Mouse (Mus musculus) liver, adult 2 months (tissue): ENCODE measurements around the gene Vipas39. TPM values are rescaled to one million over a fixed set of nuclear protein-coding genes. Genes with fewer than 3 reads are reported as not detected.

ENCODE experiments used
- DNase-seq: peaks from one replicate; pipeline ENCODE4 v3.0.0-alpha.2; 2011; ENCODE audit warnings: low read depth, low spot score; ENCODE audit errors: extremely low read depth
- H3K27ac ChIP-seq: fragments of 200-500 bp; replicated peaks from 2 replicates; pipeline ENCODE4 v1.5.1; 2012; ENCODE audit warnings: low read depth, mild to moderate bottlenecking, control low read depth, inconsistent platforms, low read length; ENCODE audit not compliant: insufficient read depth
- H3K27me3 ChIP-seq: fragments of 200-500 bp; 2 replicates; pipeline ENCODE4 v1.6.1; 2012; ENCODE audit warnings: mild to moderate bottlenecking, moderate library complexity, low read length, inconsistent platforms; ENCODE audit not compliant: control insufficient read depth, insufficient read depth
- H3K36me3 ChIP-seq: fragments of 200-500 bp; 2 replicates; pipeline ENCODE4 v1.6.1; 2012; ENCODE audit warnings: low read length, inconsistent platforms; ENCODE audit not compliant: control insufficient read depth, insufficient read depth
- H3K4me1 ChIP-seq: fragments of 200-500 bp; 2 replicates; pipeline ENCODE4 v1.6.1; 2011; ENCODE audit warnings: low read length; ENCODE audit not compliant: control insufficient read depth, insufficient read depth
- H3K4me3 ChIP-seq: fragments of 200-500 bp; 2 replicates; pipeline ENCODE4 v1.5.1; 2011; ENCODE audit warnings: low read depth, mild to moderate bottlenecking, control low read depth, low read length, moderate library complexity; ENCODE audit not compliant: insufficient read depth
- H3K79me2 ChIP-seq: fragments of 200-500 bp; 2 replicates; pipeline ENCODE4 v1.6.1; 2012; ENCODE audit warnings: inconsistent platforms, mild to moderate bottlenecking, low read length, moderate library complexity; ENCODE audit not compliant: control insufficient read depth, insufficient read depth
- H3K9ac ChIP-seq: fragments of 200-500 bp; 2 replicates; pipeline ENCODE4 v1.6.1; 2012; ENCODE audit warnings: low read depth, mild to moderate bottlenecking, control low read depth, inconsistent platforms, low read length
- CTCF ChIP-seq: fragments of 200-500 bp; IDR thresholded peaks from 2 replicates; pipeline ENCODE4 v1.5.1; 2011; ENCODE audit warnings: low read depth, low read length, control low read depth
- POLR2A ChIP-seq: fragments of 200-500 bp; IDR thresholded peaks from 2 replicates; pipeline ENCODE4 v1.6.1; 2011; ENCODE audit warnings: low read length, control low read depth; ENCODE audit not compliant: insufficient read depth; ENCODE audit errors: extremely low read depth
- WGBS: fragments of 180-500 bp; shearing (Covaris S2); methylation state at CpG from one replicate; pipeline ENCODE4 v1.1.7; 2018; 5-methylcytosine and 5-hydroxymethylcytosine counted together
- polyA plus RNA-seq: library from polyadenylated mRNA; depleted of rRNA; stranded (reverse); fragments of >200 nt; gene quantifications from 2 replicates; pipeline ENCODE4 v1.2.3, GENCODE M21; 2012
- total RNA-seq: library from RNA; depleted of rRNA; stranded (reverse); fragments of >200 nt; gene quantifications from 2 replicates; pipeline ENCODE4 v1.2.3, GENCODE M21; 2014

The Vipas39 gene
- total and polyA plus RNA-seq, 2 experiments: 13.3 to 17.4 TPM

- no peaks in the 10 kb centered on the region for H3K36me3 ChIP-seq
- no peak overlapping the region for H3K4me3 ChIP-seq
- no peak for DNase-seq
- TF ChIP-seq POLR2A (no peak), CTCF (no peak)
- WGBS: 67% methylated on average over 4 of the region's 4 CpGs
- no peaks in the 10 kb centered on the region for H3K27me3 ChIP-seq
- H3K9ac ChIP-seq: no peak overlapping the region
- no peaks in the 10 kb centered on the region for H3K79me2 ChIP-seq
- H3K27ac ChIP-seq: no peak overlapping the region
- H3K4me1 ChIP-seq: no peaks in the 10 kb centered on the region
Measured at GRCm38 (mm10) chr12:87284268-87284667, 18.2 kb upstream of the Vipas39 start.

GRCm38 (mm10) chr12:87283706-87284105 lies 17.6 kb upstream of the Vipas39 start:
- DNase-seq: no peak
- Histone ChIP-seq H3K27me3 (no peaks in the 10 kb centered on the region), H3K27ac (no peak overlapping the region), H3K9ac (no peak overlapping the region), H3K36me3 (no peaks in the 10 kb centered on the region), H3K4me3 (no peak overlapping the region), H3K4me1 (no peaks in the 10 kb centered on the region), H3K79me2 (no peaks in the 10 kb centered on the region)
- WGBS: 92% methylated on average over 7 of the region's 7 CpGs
- TF ChIP-seq POLR2A: no peak
- no peak for TF ChIP-seq CTCF

- H3K36me3 ChIP-seq: no peaks in the 10 kb centered on the region
- no peak overlapping the region for H3K27ac ChIP-seq
- no peaks in the 10 kb centered on the region for H3K79me2 ChIP-seq
- H3K4me1 ChIP-seq: no peaks in the 10 kb centered on the region
- no peak overlapping the region for H3K9ac ChIP-seq
- WGBS: 98% methylated on average over 4 of the region's 4 CpGs
- DNase-seq: no peak
- no peak for TF ChIP-seq POLR2A
- no peak for TF ChIP-seq CTCF
- no peaks in the 10 kb centered on the region for H3K27me3 ChIP-seq
- H3K4me3 ChIP-seq: no peak overlapping the region
Measured at GRCm38 (mm10) chr12:87282743-87283142, 16.7 kb upstream of the Vipas39 start.

GRCm38 (mm10) chr12:87281766-87282165 lies 15.7 kb upstream of the Vipas39 start:
- no peak for DNase-seq
- H3K4me3 ChIP-seq: no peak overlapping the region
- no peaks in the 10 kb centered on the region for H3K36me3 ChIP-seq
- TF ChIP-seq CTCF: no peak
- H3K79me2 ChIP-seq: no peaks in the 10 kb centered on the region
- H3K27ac ChIP-seq: no peak overlapping the region
- no peaks in the 10 kb centered on the region for H3K27me3 ChIP-seq
- WGBS: 87% methylated on average over 1 of the region's 1 CpGs
- H3K9ac ChIP-seq: no peak overlapping the region
- no peaks in the 10 kb centered on the region for H3K4me1 ChIP-seq

GRCm38 (mm10) chr12:87279879-87280278 lies 13.8 kb upstream of the Vipas39 start:
- no peak for TF ChIP-seq CTCF
- TF ChIP-seq POLR2A: no peak
- no peak overlapping the region for H3K4me3 ChIP-seq
- peaks cover 14% of the 10 kb centered on the region for H3K36me3 ChIP-seq
- H3K4me1 ChIP-seq: no peaks in the 10 kb centered on the region
- DNase-seq: no peak
- no peaks in the 10 kb centered on the region for H3K27me3 ChIP-seq
- H3K9ac ChIP-seq: no peak overlapping the region; the same call in 1 of the 2 replicates
- H3K79me2 ChIP-seq: no peaks in the 10 kb centered on the region
- H3K27ac ChIP-seq: no peak overlapping the region
- 68% methylated on average over 14 of the region's 14 CpGs for WGBS

- no peak for DNase-seq
- TF ChIP-seq CTCF (no peak), POLR2A (no peak)
- Histone ChIP-seq H3K4me1 (no peaks in the 10 kb centered on the region), H3K36me3 (peaks cover 18% of the 10 kb centered on the region), H3K4me3 (no peak overlapping the region), H3K27ac (no peak overlapping the region), H3K9ac (no peak overlapping the region), H3K27me3 (no peaks in the 10 kb centered on the region), H3K79me2 (no peaks in the 10 kb centered on the region)
- 74% methylated on average over 3 of the region's 3 CpGs for WGBS
Measured at GRCm38 (mm10) chr12:87279350-87279749, 13.3 kb upstream of the Vipas39 start.
